Mouse (Mus musculus): ENCODE results near the gene Cep70. TPM values are rescaled to one million over a fixed set of nuclear protein-coding genes. Genes with fewer than 3 reads are reported as not detected.

Cep70 gene
- total and polyA plus RNA-seq, 3 experiments = 7.3 to 7.6 TPM; not detected in 1

GRCm38 (mm10) chr9:99338293-99338692 is 95.1 kb downstream of the Cep70 start:
- peaks cover 0 to 6% of the 10 kb centered on the region in 2 experiments; a peak in 2 of 4 replicates for H3K36me3 ChIP-seq (ENCODE audit: control insufficient read depth in 1 of 2, insufficient read depth in 2 of 2, low read length in 2 of 2)
- peaks cover 0 to 4% of the 10 kb centered on the region in 2 experiments; a peak in 1 of 4 replicates for H3K27me3 ChIP-seq (ENCODE audit: control insufficient read depth in 1 of 2, insufficient read depth in 2 of 2, low read length in 2 of 2)
- TF ChIP-seq SMC3 (IDR thresholded peaks at IDR 0.05; ENCODE audit: low read depth, low read length) = no peak
- TF ChIP-seq SIN3A (IDR thresholded peaks at IDR 0.05; ENCODE audit: low read length) = no peak
- no peak for TF ChIP-seq TCF12 (IDR thresholded peaks at IDR 0.05; ENCODE audit: low read depth, low read length)
- TF ChIP-seq GATA1 (IDR thresholded peaks at IDR 0.05; ENCODE audit: low read depth, low read length) = no peak
- TF ChIP-seq JUND (IDR thresholded peaks at IDR 0.05; ENCODE audit: low read depth, low read length) = no peak
- TF ChIP-seq POLR2A (IDR thresholded peaks at IDR 0.05; ENCODE audit: control insufficient read depth in 1 of 2, insufficient read depth in 1 of 2, low read depth in 1 of 2, low read length in 2 of 2, poor library complexity in 1 of 2) = no peak
- no peak for TF ChIP-seq POLR2AphosphoS5 (IDR thresholded peaks at IDR 0.05; ENCODE audit: borderline replicate concordance, low read depth, low read length)
- no peak for TF ChIP-seq UBTF (IDR thresholded peaks at IDR 0.05; ENCODE audit: borderline replicate concordance, insufficient read depth, low read depth, low read length)
- TF ChIP-seq KAT2A (conservative IDR thresholded peaks at IDR 0.05; ENCODE audit: low read depth, low read length) = no peak
- TF ChIP-seq TBP (IDR thresholded peaks at IDR 0.05; ENCODE audit: low read depth, low read length) = no peak
- no peak for TF ChIP-seq NRF1 (IDR thresholded peaks at IDR 0.05; ENCODE audit: insufficient read depth, low read depth, low read length, poor library complexity, severe bottlenecking)
- no peak for TF ChIP-seq USF2 (IDR thresholded peaks at IDR 0.05; ENCODE audit: borderline replicate concordance in 1 of 2, insufficient read depth in 1 of 2, low read depth in 1 of 2, low read length in 2 of 2)
- TF ChIP-seq ZC3H11A (IDR thresholded peaks at IDR 0.05; ENCODE audit: low read depth, low read length) = no peak
- TF ChIP-seq BHLHE40 (IDR thresholded peaks at IDR 0.05; ENCODE audit: borderline replicate concordance, low read depth, low read length) = no peak
- no peak for TF ChIP-seq POLR2AphosphoS2 (IDR thresholded peaks at IDR 0.05; ENCODE audit: low read length)
- TF ChIP-seq MEF2A (IDR thresholded peaks at IDR 0.05; ENCODE audit: extremely low read depth, insufficient replicate concordance, low read depth, low read length, poor library complexity, severe bottlenecking) = no peak
- TF ChIP-seq E2F4 (IDR thresholded peaks at IDR 0.05; ENCODE audit: borderline replicate concordance, low read depth, low read length) = no peak
- TF ChIP-seq MAFK (IDR thresholded peaks at IDR 0.05; ENCODE audit: borderline replicate concordance, low read depth, low read length) = no peak
- TF ChIP-seq USF1 (IDR thresholded peaks at IDR 0.05; ENCODE audit: low read depth, low read length) = no peak
- no peak for TF ChIP-seq CTCF (IDR thresholded peaks at IDR 0.05 in 2 of 3, conservative IDR thresholded peaks at IDR 0.05 in 1 of 3; ENCODE audit: control insufficient read depth in 1 of 3, insufficient read depth in 1 of 3, low read depth in 2 of 3, low read length in 3 of 3, poor library complexity in 1 of 3, severe bottlenecking in 1 of 3)
- H3K9me3 ChIP-seq (replicated peaks; ENCODE audit: insufficient read depth, low read length) = no peaks in the 10 kb centered on the region
- H3K9ac ChIP-seq (ENCODE audit: control insufficient read depth, low read depth, low read length, poor library complexity, severe bottlenecking) = no peak overlapping the region
- no peak overlapping the region for H3K27ac ChIP-seq (ENCODE audit: control insufficient read depth, low read depth, low read length)
- H3K79me2 ChIP-seq (ENCODE audit: control insufficient read depth, insufficient read depth, low read length, poor library complexity) = no peaks in the 10 kb centered on the region
- H3K4me3 ChIP-seq (ENCODE audit: control insufficient read depth in 1 of 2, insufficient read depth in 1 of 2, low read depth in 2 of 2, low read length in 2 of 2) = no peak overlapping the region
- peaks cover 4 to 12% of the 10 kb centered on the region in 2 experiments; a peak in 2 of 4 replicates for H3K4me1 ChIP-seq (ENCODE audit: control insufficient read depth in 1 of 2, insufficient read depth in 2 of 2, low read length in 2 of 2)
- DNase-seq (ENCODE audit: low read depth, low spot score) = no peak

GRCm38 (mm10) chr9:99339182-99339581 is 96.0 kb downstream of the Cep70 start:
- DNase-seq (ENCODE audit: low read depth, low spot score) = peak; percentile 21
- H3K9me3 ChIP-seq (replicated peaks; ENCODE audit: insufficient read depth, low read length) = no peaks in the 10 kb centered on the region
- H3K27ac ChIP-seq (ENCODE audit: control insufficient read depth, low read depth, low read length) = no peak overlapping the region
- peaks cover 6 to 18% of the 10 kb centered on the region in 2 experiments; a peak in 3 of 4 replicates for H3K4me1 ChIP-seq (ENCODE audit: control insufficient read depth in 1 of 2, insufficient read depth in 2 of 2, low read length in 2 of 2)
- peaks cover 0 to 4% of the 10 kb centered on the region in 2 experiments; a peak in 1 of 4 replicates for H3K27me3 ChIP-seq (ENCODE audit: control insufficient read depth in 1 of 2, insufficient read depth in 2 of 2, low read length in 2 of 2)
- H3K36me3 ChIP-seq (ENCODE audit: control insufficient read depth in 1 of 2, insufficient read depth in 2 of 2, low read length in 2 of 2) = peaks cover 0 to 9% of the 10 kb centered on the region in 2 experiments; a peak in 2 of 4 replicates
- no peak overlapping the region for H3K4me3 ChIP-seq (ENCODE audit: control insufficient read depth in 1 of 2, insufficient read depth in 1 of 2, low read depth in 2 of 2, low read length in 2 of 2)
- H3K79me2 ChIP-seq (ENCODE audit: control insufficient read depth, insufficient read depth, low read length, poor library complexity) = no peaks in the 10 kb centered on the region
- TF ChIP-seq HCFC1 (IDR thresholded peaks at IDR 0.05; ENCODE audit: low read depth, low read length) (no peak), CHD1 (IDR thresholded peaks at IDR 0.05; ENCODE audit: low read depth, low read length) (no peak), SMC3 (IDR thresholded peaks at IDR 0.05; ENCODE audit: low read depth, low read length) (peak; percentile 46), GATA1 (IDR thresholded peaks at IDR 0.05; ENCODE audit: low read depth, low read length) (no peak), RAD21 (IDR thresholded peaks at IDR 0.05; ENCODE audit: low read depth, low read length) (peak; percentile 33), CTCF (IDR thresholded peaks at IDR 0.05 in 2 of 3, conservative IDR thresholded peaks at IDR 0.05 in 1 of 3; ENCODE audit: control insufficient read depth in 1 of 3, insufficient read depth in 1 of 3, low read depth in 2 of 3, low read length in 3 of 3, poor library complexity in 1 of 3, severe bottlenecking in 1 of 3) (peak; percentile 21 to 46 (median 22); a peak in 4 of 6 replicates), JUND (IDR thresholded peaks at IDR 0.05; ENCODE audit: low read depth, low read length) (no peak)
- no peak overlapping the region for H3K9ac ChIP-seq (ENCODE audit: control insufficient read depth, low read depth, low read length, poor library complexity, severe bottlenecking)
